Mouse (Mus musculus) R1 (cell line): ENCODE results near the gene Ccdc120.
"Not testable (repeated sequence)": the region's sequence is repeated elsewhere in the genome, so short reads cannot be mapped to it uniquely, and the experiment has no call there.

Source experiments
- DNase-seq: peaks from one replicate; pipeline ENCODE4 v3.0.0-alpha.2; 2018; ENCODE audit warnings: low read depth, low spot score

Gene Ccdc120

DNA sequence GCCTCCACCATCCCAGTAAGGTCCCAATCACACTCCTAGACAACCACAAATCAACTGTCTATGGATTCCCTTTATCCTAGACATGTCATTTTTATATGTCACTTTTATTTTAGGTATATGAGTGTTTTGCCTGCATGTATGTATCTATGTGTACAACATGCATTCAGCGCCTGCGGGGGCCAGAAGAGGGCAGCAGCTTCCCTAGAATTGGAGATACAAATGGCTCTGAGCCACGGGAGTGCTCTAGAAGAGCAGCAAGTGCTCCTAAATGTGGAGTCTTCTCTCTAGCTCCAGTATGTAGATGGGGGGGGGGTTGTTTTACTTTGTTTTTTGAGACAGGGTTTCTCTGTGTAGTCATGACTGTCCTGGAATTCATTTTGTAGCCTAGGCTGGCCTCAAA, 2.9 kb upstream of the Ccdc120 start:
- not testable (repeated sequence) for DNase-seq

DNA sequence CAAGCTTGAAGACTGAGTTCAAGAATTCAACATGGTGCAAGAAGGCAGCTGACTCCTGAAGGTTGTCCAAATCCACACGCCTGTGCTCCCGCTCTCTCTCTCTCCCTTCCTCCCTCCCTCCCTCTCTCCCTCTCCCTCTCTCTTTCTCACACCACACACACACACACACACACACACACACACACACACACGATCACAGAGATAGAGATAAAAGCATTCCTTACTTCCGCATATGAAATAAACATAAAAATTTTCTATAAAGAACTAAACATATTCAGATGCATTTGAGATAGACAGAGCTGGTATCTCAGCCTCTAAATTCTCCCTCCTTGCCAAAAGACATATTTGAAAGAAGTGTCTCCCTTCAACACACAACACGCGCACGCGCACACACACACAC, 5.3 kb downstream of the Ccdc120 start:
- no peak for DNase-seq

DNA sequence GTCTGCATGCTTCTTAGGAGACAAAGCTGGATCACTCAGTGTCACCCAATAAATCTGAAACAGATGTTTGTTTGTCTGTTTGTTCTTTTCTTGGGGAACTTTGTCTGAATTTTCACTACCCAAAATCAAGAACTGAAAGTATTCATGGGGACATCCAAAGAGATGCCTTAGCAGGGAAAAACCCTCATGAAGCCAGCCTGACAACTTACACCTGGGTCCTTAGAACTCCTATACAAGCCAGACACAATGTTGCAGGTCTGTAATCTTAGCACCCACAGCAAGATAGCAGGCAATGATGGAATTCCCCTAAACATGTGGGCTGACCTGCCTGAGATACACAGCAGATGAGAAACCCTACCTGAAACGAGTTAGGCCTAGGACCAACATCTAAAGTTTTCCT, 5.8 kb downstream of the Ccdc120 start:
- no peak for DNase-seq

DNA sequence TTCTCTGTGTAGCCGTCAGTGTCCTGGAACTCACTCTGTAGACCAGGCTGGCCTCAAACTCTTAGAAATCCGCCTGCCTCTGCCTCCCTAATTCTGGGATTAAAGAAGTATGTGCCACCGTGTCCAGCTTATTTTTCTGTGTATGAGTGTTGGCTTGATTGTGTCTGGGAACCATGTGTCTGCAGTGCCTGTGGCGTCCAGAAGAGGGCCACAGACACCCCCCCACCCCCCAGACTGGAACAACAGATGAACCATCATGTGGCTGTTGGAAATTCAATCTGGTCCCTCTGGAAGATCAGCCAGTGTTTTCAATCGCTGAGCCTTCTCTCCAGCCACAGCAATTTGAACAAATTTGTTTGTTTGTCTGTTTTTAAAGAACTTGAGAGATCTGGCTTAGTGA, 7.2 kb downstream of the Ccdc120 start:
- DNase-seq = peak; percentile 56

DNA sequence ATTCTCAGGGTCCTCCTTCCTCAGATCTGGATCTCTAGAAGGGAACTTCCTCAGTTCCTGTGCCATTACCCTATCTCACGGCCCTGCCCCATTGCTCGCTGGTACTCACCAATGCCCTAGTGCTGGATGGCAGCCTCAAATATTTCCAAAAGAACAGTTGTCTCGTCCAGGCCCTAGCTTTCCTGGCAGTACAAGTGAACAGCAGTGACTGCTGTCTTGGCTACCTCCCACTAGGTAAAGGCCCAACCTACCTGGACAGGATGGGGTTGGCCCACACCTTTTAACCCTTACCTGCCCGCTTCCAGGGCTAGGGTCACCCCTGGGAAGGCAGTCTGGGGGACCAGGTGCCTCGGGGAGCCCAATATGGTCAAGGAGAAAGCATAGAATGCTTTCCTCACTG, 9.6 kb downstream of the Ccdc120 start:
- DNase-seq = no peak

DNA sequence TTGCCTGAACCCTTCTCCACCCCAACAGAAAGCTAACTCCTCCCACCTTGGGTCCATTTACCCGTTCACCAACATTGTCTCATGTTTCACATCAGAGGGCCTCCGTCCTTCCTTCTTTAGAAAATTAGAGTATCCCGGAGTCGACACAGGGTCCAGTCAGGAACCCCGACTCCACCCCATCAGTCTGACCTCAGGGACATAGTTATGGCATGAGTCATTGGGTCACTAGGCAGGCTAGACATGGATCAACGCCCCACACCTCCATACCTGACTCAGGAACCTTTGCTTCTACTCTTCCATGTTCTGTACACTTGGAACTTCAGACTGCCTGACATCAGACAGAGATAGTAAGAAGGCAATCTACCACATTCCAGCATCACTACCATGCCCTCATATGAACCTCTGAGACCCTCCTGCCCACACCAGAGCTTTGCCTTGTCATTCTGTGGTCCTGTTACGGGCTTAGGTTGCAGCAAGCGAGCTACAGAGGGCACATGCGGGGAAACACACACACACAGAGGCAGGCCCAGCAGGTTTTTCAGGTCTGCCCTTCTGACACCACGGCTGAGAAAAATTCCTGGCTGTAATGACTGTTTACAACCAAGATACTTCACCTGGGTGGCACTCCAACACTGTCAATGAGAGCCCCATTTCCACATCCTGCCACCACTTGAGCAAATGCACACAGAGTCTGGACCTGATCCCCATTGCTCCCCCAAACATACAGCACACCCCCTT, 10.5 kb downstream of the Ccdc120 start:
- DNase-seq = peak; percentile 47

DNA sequence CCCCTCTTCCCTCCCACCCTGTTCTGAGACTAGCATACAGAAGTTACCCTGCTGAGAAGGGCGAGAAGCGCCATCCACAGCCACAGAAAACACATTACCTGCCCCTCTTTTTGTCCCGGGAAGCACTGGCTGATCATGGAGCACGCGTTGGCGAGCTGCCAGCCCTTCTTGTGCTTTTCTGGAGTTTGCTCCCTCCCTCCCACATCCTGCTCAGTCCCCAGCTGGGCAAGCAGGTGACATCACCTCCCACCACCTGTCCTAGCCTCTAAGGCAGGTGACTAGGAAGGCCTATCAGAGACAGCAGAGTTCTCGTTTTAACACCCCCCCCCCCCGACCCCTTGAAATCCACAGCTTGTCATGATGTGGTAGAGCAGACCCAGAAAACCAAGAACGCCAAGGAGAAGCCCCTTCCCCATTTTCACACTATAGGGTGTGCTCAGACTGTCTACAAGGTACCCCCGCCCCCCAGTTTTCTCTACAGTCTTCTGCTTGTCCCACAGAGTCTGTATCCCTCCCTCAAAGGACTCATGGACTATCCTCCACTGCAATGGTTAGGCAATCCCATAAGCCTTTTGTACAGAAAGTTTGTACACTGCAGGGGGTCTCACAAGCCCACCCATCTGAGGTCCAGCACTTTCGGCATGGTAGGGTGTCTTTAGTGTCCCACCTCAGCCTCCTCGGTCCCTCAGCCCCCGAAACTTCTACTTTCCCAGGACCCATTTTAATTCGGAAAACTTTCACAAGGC, 11.2 kb downstream of the Ccdc120 start:
- DNase-seq = peak; percentile 54

DNA sequence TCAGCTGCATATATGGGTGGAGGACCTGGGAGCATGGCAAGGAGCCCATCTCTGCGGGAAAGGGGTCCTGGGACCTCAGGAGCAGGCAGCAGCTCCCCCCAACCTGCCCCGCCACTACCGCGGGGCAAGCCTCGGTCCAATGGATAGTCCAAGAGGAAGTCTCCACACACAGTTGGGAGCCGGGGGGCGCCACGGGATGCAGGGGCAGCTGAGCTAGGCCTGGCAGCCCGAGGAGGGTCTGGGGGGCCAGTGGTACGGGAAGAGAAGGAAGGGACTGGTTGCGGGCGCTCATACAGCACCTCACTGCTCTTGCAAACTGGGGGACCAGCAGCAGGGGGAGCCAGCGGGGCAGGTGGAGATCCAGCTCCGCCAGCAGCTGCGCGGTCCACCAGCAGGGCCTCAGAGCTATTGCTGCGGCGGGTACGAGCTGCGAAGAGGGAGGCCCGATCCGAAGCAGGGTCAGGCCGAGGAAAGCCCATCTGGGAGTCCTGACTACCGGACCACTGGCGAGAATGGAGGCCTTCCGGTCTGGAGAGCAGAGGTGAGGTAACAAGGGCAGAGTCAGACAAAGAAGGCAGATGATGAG, 17.0 kb downstream of the Ccdc120 start:
- DNase-seq = peak; percentile 71

DNA sequence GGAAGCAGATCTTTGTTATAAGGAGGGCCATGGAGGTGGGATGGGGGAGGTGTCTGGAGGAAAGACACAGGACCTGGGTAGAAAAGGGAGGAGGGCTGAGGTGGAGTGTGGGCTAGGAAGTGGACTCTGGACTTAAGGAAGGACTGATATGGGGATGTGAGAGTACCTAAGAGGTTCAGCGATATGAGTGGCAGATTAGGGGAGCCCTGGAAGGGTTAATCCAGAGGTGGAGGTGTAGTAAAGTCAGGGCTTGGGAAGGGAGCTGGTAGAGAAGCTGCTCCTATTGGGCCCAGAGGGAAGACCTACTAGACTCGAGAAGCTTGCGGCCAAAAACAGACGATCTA, 21.8 kb downstream of the Ccdc120 start:
- DNase-seq = peak; percentile 43

DNA sequence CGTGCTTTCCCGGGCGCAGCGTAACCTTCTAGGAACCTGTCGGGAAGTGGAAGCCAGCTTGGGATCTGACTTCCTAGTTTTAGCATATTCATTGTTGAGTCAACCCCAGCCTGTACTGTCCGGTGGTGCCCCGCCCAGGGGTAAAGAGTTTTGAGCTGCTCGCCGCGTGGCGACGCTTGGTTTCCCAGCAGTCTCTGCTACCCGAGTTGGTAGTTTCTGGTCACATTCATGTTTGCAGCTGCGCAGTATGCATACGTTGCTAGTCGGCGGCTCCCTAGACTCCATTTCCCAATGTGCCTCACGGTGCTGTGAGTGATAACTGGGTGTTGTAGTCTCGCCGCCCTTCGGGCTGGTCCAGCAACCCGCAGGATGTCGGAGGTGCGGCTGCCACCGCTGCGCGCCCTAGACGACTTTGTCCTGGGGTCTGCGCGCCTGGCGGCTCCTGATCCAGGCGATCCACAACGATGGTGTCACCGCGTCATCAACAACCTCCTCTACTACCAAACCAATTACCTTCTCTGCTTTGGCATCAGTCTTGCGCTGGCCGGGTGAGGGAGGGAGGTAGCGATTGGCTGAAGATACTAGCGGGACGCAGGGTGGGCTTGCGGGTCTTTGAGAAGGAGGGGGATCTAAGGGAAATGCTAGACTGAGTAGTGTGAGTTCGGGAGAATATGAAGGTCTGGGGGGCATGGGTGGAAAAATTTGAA, 22.3 kb downstream of the Ccdc120 start, which contains the start of gene Praf2:
Gene Praf2 (plus strand): TSS at position 225 of the 707 bp plus-strand sequence.
- DNase-seq = peak; percentile 96

DNA sequence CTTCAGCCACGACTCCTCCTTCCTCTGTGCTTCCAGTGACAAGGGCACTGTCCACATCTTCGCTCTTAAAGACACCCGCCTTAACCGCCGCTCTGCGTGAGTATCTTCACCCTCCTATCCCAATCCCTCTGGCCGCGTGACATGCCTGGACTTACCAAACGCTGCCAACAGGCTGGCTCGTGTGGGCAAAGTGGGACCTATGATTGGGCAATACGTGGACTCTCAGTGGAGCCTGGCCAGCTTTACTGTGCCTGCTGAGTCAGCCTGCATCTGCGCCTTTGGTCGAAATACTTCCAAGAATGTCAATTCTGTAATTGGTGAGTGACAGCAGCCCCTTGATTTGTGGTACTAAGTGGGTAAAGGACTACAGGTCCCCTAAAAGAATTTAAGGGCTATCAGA, 23.5 kb downstream of the Ccdc120 start:
- DNase-seq = no peak

DNA sequence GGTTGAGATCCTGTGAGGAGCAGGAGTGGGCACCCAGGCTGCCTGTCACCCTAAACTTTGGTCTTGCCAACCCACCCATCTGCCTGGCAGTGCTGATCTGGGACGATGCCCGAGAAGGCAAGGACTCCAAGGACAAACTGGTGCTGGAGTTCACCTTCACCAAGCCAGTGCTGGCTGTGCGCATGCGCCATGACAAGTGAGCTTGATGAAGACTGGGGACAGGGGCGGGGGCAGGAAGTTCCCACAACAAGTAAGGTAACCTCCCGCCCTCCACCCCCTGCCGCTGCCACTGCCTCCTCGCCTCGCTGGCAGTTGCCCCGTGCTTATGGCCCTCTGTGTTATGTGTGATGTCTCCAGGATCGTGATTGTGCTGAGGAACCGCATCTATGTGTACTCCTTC, 24.9 kb downstream of the Ccdc120 start:
- peak; percentile 87 for DNase-seq

DNA sequence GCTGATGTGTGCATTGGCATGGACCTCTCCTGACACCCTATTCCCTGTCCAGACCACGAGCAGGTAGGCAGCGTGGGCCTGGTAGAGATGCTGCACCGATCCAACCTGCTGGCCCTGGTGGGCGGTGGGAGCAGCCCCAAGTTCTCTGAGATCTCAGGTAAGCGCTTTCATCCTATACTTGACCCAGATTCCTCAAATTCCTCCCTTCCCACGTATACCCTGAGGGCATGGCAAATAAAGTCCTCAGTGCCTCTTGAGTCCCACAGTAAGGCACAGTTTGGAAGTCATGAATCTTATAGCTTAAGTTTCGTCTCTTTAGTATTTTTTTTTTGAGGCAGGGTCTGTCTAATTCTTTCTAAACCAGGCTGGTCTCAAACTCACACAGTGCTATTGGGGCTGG, 26.6 kb downstream of the Ccdc120 start:
- DNase-seq = peak; percentile 29

DNA sequence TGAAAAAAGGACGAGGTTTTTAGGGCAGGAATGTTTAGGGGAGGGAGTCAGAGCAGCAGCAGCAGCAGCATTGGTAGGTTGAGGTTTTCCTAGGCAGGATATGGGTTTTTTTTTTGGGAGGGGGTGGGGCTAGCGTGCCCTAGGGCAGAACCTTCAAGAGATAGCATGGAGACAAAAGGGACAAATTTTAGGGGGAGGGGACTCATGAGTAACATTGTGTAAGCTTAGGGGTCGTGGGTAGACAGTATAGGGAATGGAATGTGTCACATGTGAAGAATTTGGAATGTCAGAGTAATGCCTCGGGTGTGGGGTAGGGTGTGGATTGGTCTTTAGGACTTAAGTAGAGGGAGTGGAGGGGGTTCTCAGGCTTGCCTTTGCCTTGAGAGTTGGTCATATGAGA, 28.0 kb downstream of the Ccdc120 start:
- DNase-seq = peak; percentile 94

DNA sequence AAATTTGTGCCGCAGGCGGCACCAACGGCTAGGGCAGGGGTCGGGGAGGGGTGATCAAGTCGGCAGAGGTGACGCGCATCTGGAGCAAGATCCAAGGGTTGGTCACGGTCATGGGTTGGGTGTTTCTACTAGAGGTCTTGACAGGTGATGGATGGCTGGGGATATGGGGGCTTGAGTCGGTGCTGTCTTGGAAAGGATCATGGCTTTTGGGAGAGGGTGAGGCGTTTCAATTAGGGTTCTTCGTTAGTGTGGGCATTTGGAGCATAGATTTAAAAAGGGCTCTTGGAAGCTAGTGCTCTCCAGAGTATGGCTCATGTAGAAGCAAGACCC, 28.5 kb downstream of the Ccdc120 start:
- DNase-seq = no peak

DNA sequence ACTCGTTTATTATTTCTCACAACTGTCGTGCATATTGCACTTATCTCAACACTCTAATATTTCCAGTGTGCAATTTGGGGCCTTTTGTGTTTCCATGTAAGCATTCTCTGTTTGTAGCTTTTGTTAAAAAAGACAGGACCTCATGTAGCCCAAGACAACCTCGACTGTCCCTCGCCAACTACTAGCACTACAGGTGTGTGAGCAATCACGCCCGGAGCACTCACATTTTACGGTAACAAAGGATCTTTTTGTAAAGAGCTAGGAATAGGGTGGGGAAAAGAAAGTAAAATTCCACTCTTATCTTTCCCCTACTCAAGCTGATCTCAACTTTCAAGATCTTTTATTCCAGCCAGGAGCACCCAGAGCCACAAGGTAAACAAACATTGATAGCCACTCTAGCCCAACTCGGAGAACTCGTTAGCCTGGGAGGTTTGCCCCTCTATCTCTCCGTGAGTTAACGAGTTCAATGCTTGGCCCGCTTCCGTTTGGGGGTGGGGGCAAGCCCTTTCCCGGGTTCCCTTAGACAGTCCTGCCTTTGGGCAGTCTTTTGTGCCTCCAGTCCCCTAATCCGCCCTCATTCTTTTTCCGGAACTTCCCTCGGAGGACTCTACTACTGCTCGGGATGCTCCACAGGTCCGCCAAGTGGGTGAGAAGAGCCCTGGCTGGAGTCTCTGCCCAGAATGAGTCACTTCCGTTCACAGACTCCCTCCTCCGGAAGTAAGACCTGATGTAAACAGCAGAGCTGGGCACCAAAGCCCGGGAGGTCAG, 29.0 kb downstream of the Ccdc120 start, which contains the start of gene Gm45208:
Gene Gm45208 (plus strand): TSS at position 732 of the 768 bp plus-strand sequence.
- DNase-seq = peak; percentile 93

DNA sequence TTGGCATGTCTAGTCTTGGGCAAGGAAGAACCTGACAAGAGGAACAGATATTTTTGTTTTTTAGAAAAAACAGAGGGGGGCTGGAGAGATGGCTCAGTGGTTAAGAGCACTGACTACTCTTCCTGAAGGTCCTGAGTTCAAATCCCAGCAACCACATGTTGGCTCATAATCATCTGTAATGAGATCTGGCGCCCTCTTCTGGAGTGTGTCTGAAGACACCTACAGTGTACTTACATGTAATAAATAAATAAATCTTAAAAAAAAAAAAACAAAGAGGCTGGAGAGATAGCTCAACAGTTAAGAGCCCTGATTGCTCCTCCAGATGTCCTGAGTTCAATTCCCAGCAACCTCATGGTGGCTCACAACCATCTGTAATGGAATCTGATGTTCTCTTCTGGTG, 34.6 kb downstream of the Ccdc120 start:
- DNase-seq = peak; percentile 50

DNA sequence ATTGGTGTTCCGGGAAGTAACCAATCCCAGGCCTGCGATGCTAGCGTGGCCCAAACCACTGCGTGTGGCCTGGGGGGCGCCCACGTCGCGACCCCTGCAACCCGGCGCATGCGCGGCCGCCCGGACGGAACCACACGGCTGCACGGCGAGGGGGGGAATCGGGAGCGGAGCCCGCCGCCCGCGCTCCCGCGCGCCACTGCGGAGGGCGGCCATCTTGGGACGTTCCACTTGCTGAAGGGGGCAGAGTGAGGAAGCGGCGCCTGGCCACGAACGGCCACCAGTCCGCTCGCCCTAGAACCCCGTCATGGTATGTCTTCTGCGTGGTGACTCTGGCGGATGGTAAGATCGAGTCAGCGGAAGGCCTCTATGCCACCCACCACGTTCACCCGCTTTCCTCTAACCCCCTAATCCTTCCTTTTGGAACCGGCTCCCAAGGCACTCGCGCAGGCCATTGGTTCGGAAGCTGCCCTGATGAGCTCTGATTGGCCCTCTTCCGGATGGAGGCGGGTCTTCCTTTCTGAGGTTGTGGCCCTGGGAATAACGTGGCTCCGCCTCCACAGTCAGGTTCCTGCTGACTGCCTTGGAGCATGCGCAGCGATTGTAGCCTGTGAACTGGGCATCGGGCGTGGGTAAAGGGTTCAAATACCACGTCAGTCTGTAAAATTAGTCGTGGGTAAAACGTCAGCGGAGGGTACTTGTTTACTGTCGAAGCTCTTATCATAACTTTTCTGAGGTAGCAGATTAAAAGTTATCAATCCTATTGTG, 36.4 kb downstream of the Ccdc120 start, which contains the start of gene Wdr45:
Gene Wdr45 (plus strand): TSS at position 199 of the 765 bp plus-strand sequence.
- DNase-seq = peak; percentile 97

DNA sequence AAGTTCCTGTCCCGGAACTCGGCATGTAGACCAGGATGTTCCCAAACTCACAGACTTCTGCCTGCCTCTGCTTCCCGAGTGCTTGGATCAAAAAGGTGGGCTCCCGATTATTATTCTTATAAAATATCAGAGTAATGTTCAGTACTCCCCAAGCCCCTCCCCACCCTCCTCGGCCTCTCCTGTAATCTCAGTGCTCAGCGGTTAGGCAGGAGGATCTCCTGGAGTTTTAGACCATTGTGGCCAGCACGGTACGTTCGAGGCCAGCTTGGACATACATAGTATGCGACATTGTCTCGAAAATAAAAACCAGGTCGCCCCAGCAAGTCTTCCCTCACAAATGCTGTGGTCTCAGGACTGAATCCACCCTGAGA, 37.0 kb downstream of the Ccdc120 start:
- DNase-seq = not testable (repeated sequence)

DNA sequence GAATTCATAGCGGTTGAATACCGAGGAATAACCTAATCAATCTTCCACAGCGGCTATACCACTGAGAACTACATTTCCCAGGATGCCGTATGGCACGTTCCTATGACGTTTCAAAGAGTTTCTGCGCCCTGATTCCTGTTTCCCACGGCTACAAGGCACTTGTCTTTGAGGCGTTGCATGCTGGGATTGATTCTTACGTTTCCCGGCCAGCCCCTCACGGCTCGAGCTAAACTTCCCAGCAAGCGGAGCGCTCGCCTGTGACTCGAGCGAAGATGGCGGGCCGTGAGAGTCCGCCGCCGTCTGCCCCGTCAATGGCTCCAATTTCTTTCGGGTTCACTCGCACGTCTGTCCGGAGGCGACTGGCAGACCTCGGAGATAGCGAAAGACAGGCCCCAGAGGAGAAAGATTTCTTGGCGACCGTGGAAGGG, 53.7 kb downstream of the Ccdc120 start, which contains the start of gene Gpkow:
Gene Gpkow (plus strand): TSS at position 178 of the 428 bp plus-strand sequence.
- DNase-seq = peak; percentile 96
